In the genomic region with DNA sequence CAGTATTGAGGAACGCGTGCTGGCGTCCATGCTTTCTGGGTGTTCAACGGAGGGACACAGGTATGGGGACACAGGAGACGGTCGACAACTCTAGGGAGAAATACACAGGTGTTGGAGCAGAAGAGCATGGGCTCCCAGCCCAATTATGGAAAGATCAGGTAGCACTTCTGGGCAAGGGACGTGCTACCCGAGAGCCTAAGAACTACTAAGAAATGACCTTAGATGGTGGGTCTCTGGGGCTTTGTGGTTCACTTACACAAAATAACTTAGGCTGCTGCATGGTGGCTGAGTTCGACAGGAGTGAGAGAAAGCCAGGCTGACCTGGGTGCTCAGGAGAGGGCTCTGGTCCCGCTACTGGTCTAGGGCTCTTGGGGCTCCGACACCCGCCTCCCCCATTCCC, we compare ENCODE assay signal across 8 mouse cellular contexts. TPM values are rescaled to one million over a fixed set of nuclear protein-coding genes. Genes with fewer than 3 reads are reported as not detected.
DNase-seq lines count a peak whose midpoint lies in the region; ATAC-seq and TF ChIP-seq lines count a peak whose summit lies in the region.

No protein-coding gene starts in this region.

- no peaks in the 10 kb centered on the region for H3K27me3 ChIP-seq in thymus, adult 2 months (ENCODE audit: control insufficient read depth, insufficient read depth, low read length)
- peaks cover 51% of the 10 kb centered on the region for H3K27me3 ChIP-seq in liver, embryonic 12.5 days (replicated peaks)
- H3K27me3 ChIP-seq in stomach, embryonic 15.5 days (replicated peaks): no peaks in the 10 kb centered on the region

- peak overlapping the region; percentile 98 for H3K4me3 ChIP-seq in thymus, adult 2 months (ENCODE audit: control insufficient read depth, insufficient read depth, low read length)
- peak overlapping the region; percentile 71 for H3K4me3 ChIP-seq in liver, embryonic 12.5 days
- peak overlapping the region; percentile 75 for H3K4me3 ChIP-seq in stomach, embryonic 15.5 days (replicated peaks)

- H3K4me1 ChIP-seq in thymus, adult 2 months (replicated peaks; ENCODE audit: control insufficient read depth, insufficient read depth, low read length): peaks cover 21% of the 10 kb centered on the region
- H3K4me1 ChIP-seq in liver, embryonic 12.5 days: peaks cover 30% of the 10 kb centered on the region
- H3K4me1 ChIP-seq in stomach, embryonic 15.5 days: 0 out of 2 replicates have a peak, but pooled peaks cover 4% of the 10 kb centered on the region

- peak overlapping the region; percentile 79 for H3K4me2 ChIP-seq in liver, embryonic 12.5 days
- peak overlapping the region; percentile 76 for H3K4me2 ChIP-seq in stomach, embryonic 15.5 days

- WGBS in thymus, adult 2 months: 16% methylated on average over 12 of the region's 12 CpGs
- 15% methylated on average over 12 of the region's 12 CpGs for WGBS in liver, embryonic 12.5 days (ENCODE audit: insufficient replicate concordance)
- WGBS in stomach, embryonic 15.5 days: 16% methylated on average over 12 of the region's 12 CpGs

- no peak for TF ChIP-seq CTCF in thymus, adult 2 months (IDR thresholded peaks at IDR 0.05; ENCODE audit: borderline replicate concordance, control insufficient read depth, extremely low read depth, insufficient read depth, low read length, poor library complexity)

- TF ChIP-seq POLR2A in thymus, adult 2 months (IDR thresholded peaks at IDR 0.05; ENCODE audit: control insufficient read depth, extremely low read depth, insufficient read depth, low read length, poor library complexity): no peak

- DNase-seq in adrenal gland, postnatal 14 days: peak; percentile 9
- no peak for DNase-seq in adrenal gland, postnatal 10 days
- DNase-seq in thymus, adult 2 months: no peak
- no peak for DNase-seq in thymus, postnatal 0 days (ENCODE audit: low spot score)
- DNase-seq in kidney, adult 8-10 months: no peak
- no peak for DNase-seq in kidney, postnatal 14 days

- H3K9me3 ChIP-seq in liver, embryonic 12.5 days (replicated peaks): no peaks in the 10 kb centered on the region
- no peaks in the 10 kb centered on the region for H3K9me3 ChIP-seq in stomach, embryonic 15.5 days

- peak overlapping the region; percentile 7 for H3K27ac ChIP-seq in thymus, adult 2 months (ENCODE audit: control insufficient read depth, insufficient read depth, low read length)
- no peak overlapping the region for H3K27ac ChIP-seq in liver, embryonic 12.5 days
- no peak overlapping the region for H3K27ac ChIP-seq in stomach, embryonic 15.5 days

- peak overlapping the region; percentile 74; the same call in 1 of the 2 replicates for H3K9ac ChIP-seq in liver, embryonic 12.5 days
- H3K9ac ChIP-seq in stomach, embryonic 15.5 days: no peak overlapping the region

- peak; percentile 24 for ATAC-seq in liver, embryonic 12.5 days
- no peak for ATAC-seq in stomach, embryonic 15.5 days (ENCODE audit: insufficient read depth, low FRiP score, low read depth)

- H3K36me3 ChIP-seq in thymus, adult 2 months (ENCODE audit: control insufficient read depth, insufficient read depth, low read length): no peaks in the 10 kb centered on the region
- H3K36me3 ChIP-seq in liver, embryonic 12.5 days: no peaks in the 10 kb centered on the region
- H3K36me3 ChIP-seq in stomach, embryonic 15.5 days: no peaks in the 10 kb centered on the region

RNA-seq across cellular contexts. Expression of a gene that starts 0.6 kb away (rescaled TPM):
- total RNA-seq in adrenal gland, postnatal 14 days (2021): 10.0 and 15.4 TPM in 2 replicates
- total RNA-seq in adrenal gland, postnatal 10 days (2021): 10 to 100 TPM in 1 of 2 experiments, 1 to 10 TPM in 1; 7.2 to 12.1 TPM
- polyA plus RNA-seq in thymus, adult 2 months (2012; rRNA removed): 9.3 and 10.5 TPM in 2 replicates
- 5.3 and 5.5 TPM in 2 replicates for polyA plus RNA-seq in thymus, postnatal 0 days (2015; fragmentation: Nextera tagmentation; extraction: Ambion mirVana)
- 0.81 and 1.2 TPM in 2 replicates for polyA plus RNA-seq in liver, embryonic 12.5 days (2016; fragmentation: Nextera tagmentation; extraction: Ambion mirVana)
- polyA plus RNA-seq in stomach, embryonic 15.5 days (2015; fragmentation: Nextera tagmentation; extraction: Ambion mirVana): 1.8 and 2.3 TPM in 2 replicates
